Mouse (Mus musculus): Measurements from ENCODE around the gene Rbm10. TPM values are rescaled to one million over a fixed set of nuclear protein-coding genes. Genes with fewer than 3 reads are reported as not detected.

The Rbm10 gene
- total RNA-seq (2014; rRNA removed) = 12.3 and 14.0 TPM in 2 replicates
- 23.9 and 32.9 TPM in 2 replicates for polyA plus RNA-seq (2012; rRNA removed)

- peak; percentile 87 for DNase-seq (ENCODE audit: extremely low read depth, low read depth, low spot score)
- H3K4me1 ChIP-seq (ENCODE audit: control insufficient read depth, insufficient read depth, low read length) = peaks cover 3% of the 10 kb centered on the region
- TF ChIP-seq POLR2A (IDR thresholded peaks at IDR 0.05; ENCODE audit: extremely low read depth, insufficient read depth, low read length) (peak; percentile 61; the same call in 1 of the 2 replicates), CTCF (IDR thresholded peaks at IDR 0.05; ENCODE audit: low read depth, low read length) (no peak)
- H3K36me3 ChIP-seq (ENCODE audit: control insufficient read depth, insufficient read depth, low read length) = peaks cover 11% of the 10 kb centered on the region
- peak within 1 kb of the TSS; percentile 99 for H3K9ac ChIP-seq (ENCODE audit: low read depth, low read length)
- peak within 1 kb of the TSS; percentile 99 for H3K27ac ChIP-seq (replicated peaks; ENCODE audit: insufficient read depth, low read depth, low read length)
- peaks cover 20% of the 10 kb centered on the region for H3K79me2 ChIP-seq (ENCODE audit: control insufficient read depth, insufficient read depth, low read length)
- H3K4me3 ChIP-seq (ENCODE audit: insufficient read depth, low read depth, low read length) = peak within 1 kb of the TSS; percentile 100
- WGBS = under 1% methylated on average over 47 of the region's 49 CpGs
- H3K27me3 ChIP-seq (ENCODE audit: control insufficient read depth, insufficient read depth, low read length) = no peaks in the 10 kb centered on the region
Observed at GRCm38 (mm10) chrX:20617176-20617902, at the start of gene Rbm10, which contains the start of gene Ndufb11. Gene Rbm10, plus strand, starts transcription at chrX:20617503. Gene Ndufb11, minus strand, starts transcription at chrX:20617619.

GRCm38 (mm10) chrX:20571024-20571423 is 46.3 kb upstream of the Rbm10 start:
- Histone ChIP-seq H3K4me1 (ENCODE audit: control insufficient read depth, insufficient read depth, low read length) (no peaks in the 10 kb centered on the region), H3K36me3 (ENCODE audit: control insufficient read depth, insufficient read depth, low read length) (no peaks in the 10 kb centered on the region), H3K9ac (ENCODE audit: low read depth, low read length) (no peak overlapping the region), H3K79me2 (ENCODE audit: control insufficient read depth, insufficient read depth, low read length) (no peaks in the 10 kb centered on the region), H3K4me3 (ENCODE audit: insufficient read depth, low read depth, low read length) (no peak overlapping the region), H3K27me3 (ENCODE audit: control insufficient read depth, insufficient read depth, low read length) (no peaks in the 10 kb centered on the region), H3K27ac (replicated peaks; ENCODE audit: insufficient read depth, low read depth, low read length) (no peak overlapping the region)
- TF ChIP-seq CTCF (IDR thresholded peaks at IDR 0.05; ENCODE audit: low read depth, low read length) (no peak), POLR2A (IDR thresholded peaks at IDR 0.05; ENCODE audit: extremely low read depth, insufficient read depth, low read length) (no peak)
- 50% methylated on average over 2 of the region's 2 CpGs for WGBS
- no peak for DNase-seq (ENCODE audit: extremely low read depth, low read depth, low spot score)

GRCm38 (mm10) chrX:20572683-20573082 is 44.6 kb upstream of the Rbm10 start:
- 78% methylated on average over 9 of the region's 9 CpGs for WGBS
- H3K27ac ChIP-seq (replicated peaks; ENCODE audit: insufficient read depth, low read depth, low read length) = no peak overlapping the region
- TF ChIP-seq POLR2A (IDR thresholded peaks at IDR 0.05; ENCODE audit: extremely low read depth, insufficient read depth, low read length) (no peak), CTCF (IDR thresholded peaks at IDR 0.05; ENCODE audit: low read depth, low read length) (no peak)
- DNase-seq (ENCODE audit: extremely low read depth, low read depth, low spot score) = no peak
- no peak overlapping the region for H3K4me3 ChIP-seq (ENCODE audit: insufficient read depth, low read depth, low read length)
- no peaks in the 10 kb centered on the region for H3K4me1 ChIP-seq (ENCODE audit: control insufficient read depth, insufficient read depth, low read length)
- H3K79me2 ChIP-seq (ENCODE audit: control insufficient read depth, insufficient read depth, low read length) = no peaks in the 10 kb centered on the region
- no peak overlapping the region for H3K9ac ChIP-seq (ENCODE audit: low read depth, low read length)
- H3K27me3 ChIP-seq (ENCODE audit: control insufficient read depth, insufficient read depth, low read length) = no peaks in the 10 kb centered on the region
- H3K36me3 ChIP-seq (ENCODE audit: control insufficient read depth, insufficient read depth, low read length) = no peaks in the 10 kb centered on the region

DNA sequence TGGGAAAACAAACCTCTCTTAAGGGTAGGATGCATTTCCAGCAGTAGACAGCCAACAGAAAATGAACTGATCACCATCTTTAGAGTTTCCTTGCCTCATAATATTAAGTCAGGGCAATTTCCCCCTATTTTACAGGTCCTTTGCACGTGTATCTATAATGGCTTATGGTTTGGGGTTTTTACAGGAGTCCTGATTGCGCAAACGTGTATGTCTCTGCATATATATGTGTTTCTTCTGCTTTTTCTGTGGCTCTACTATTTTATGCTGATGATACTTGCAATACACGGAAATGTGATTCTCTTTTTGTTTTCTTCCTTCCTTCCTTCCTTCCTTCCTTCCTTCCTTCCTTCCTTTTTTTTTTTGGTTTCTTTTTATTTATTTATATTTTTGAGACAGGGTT is 43.4 kb upstream of the Rbm10 start:
- H3K36me3 ChIP-seq (ENCODE audit: control insufficient read depth, insufficient read depth, low read length) = no peaks in the 10 kb centered on the region
- DNase-seq (ENCODE audit: extremely low read depth, low read depth, low spot score) = no peak
- no peak overlapping the region for H3K27ac ChIP-seq (replicated peaks; ENCODE audit: insufficient read depth, low read depth, low read length)
- H3K4me1 ChIP-seq (ENCODE audit: control insufficient read depth, insufficient read depth, low read length) = no peaks in the 10 kb centered on the region
- no peak overlapping the region for H3K4me3 ChIP-seq (ENCODE audit: insufficient read depth, low read depth, low read length)
- no peaks in the 10 kb centered on the region for H3K79me2 ChIP-seq (ENCODE audit: control insufficient read depth, insufficient read depth, low read length)
- no peaks in the 10 kb centered on the region for H3K27me3 ChIP-seq (ENCODE audit: control insufficient read depth, insufficient read depth, low read length)
- H3K9ac ChIP-seq (ENCODE audit: low read depth, low read length) = no peak overlapping the region
- WGBS = 90% methylated on average over 4 of the region's 4 CpGs
- TF ChIP-seq POLR2A (IDR thresholded peaks at IDR 0.05; ENCODE audit: extremely low read depth, insufficient read depth, low read length) (no peak), CTCF (IDR thresholded peaks at IDR 0.05; ENCODE audit: low read depth, low read length) (no peak)

DNA sequence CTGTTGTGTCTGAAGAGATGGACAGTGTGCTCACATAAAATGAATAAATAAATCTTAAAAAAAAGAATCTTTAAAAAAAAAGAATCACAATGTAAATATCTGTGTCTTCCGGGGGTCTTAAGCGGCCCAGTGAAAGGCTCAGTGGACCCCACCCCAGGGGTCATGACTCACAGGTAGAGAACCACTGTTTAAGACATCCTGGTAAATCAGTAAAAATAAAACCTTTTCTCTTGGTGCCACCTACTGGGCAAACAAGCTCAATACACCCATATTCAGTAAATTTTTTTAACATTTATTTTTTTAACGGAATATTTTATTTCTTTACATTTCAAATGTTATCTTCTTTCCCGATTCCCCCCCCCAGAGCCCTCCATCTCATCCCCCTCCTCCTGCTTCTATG is 29.3 kb upstream of the Rbm10 start:
- Histone ChIP-seq H3K79me2 (ENCODE audit: control insufficient read depth, insufficient read depth, low read length) (no peaks in the 10 kb centered on the region), H3K27ac (replicated peaks; ENCODE audit: insufficient read depth, low read depth, low read length) (no peak overlapping the region), H3K4me1 (ENCODE audit: control insufficient read depth, insufficient read depth, low read length) (no peaks in the 10 kb centered on the region), H3K27me3 (ENCODE audit: control insufficient read depth, insufficient read depth, low read length) (no peaks in the 10 kb centered on the region), H3K36me3 (ENCODE audit: control insufficient read depth, insufficient read depth, low read length) (no peaks in the 10 kb centered on the region), H3K4me3 (ENCODE audit: insufficient read depth, low read depth, low read length) (no peak overlapping the region), H3K9ac (ENCODE audit: low read depth, low read length) (no peak overlapping the region)
- TF ChIP-seq CTCF (IDR thresholded peaks at IDR 0.05; ENCODE audit: low read depth, low read length) (peak; percentile 19; the same call in 1 of the 2 replicates), POLR2A (IDR thresholded peaks at IDR 0.05; ENCODE audit: extremely low read depth, insufficient read depth, low read length) (no peak)
- 0% methylated on average over 4 of the region's 4 CpGs for WGBS
- DNase-seq (ENCODE audit: extremely low read depth, low read depth, low spot score) = no peak

GRCm38 (mm10) chrX:20608500-20608899 is 8.8 kb upstream of the Rbm10 start:
- Histone ChIP-seq H3K27me3 (ENCODE audit: control insufficient read depth, insufficient read depth, low read length) (no peaks in the 10 kb centered on the region), H3K27ac (replicated peaks; ENCODE audit: insufficient read depth, low read depth, low read length) (no peak overlapping the region), H3K4me1 (ENCODE audit: control insufficient read depth, insufficient read depth, low read length) (no peaks in the 10 kb centered on the region), H3K9ac (ENCODE audit: low read depth, low read length) (no peak overlapping the region), H3K36me3 (ENCODE audit: control insufficient read depth, insufficient read depth, low read length) (no peaks in the 10 kb centered on the region), H3K4me3 (ENCODE audit: insufficient read depth, low read depth, low read length) (no peak overlapping the region), H3K79me2 (ENCODE audit: control insufficient read depth, insufficient read depth, low read length) (no peaks in the 10 kb centered on the region)
- TF ChIP-seq POLR2A (IDR thresholded peaks at IDR 0.05; ENCODE audit: extremely low read depth, insufficient read depth, low read length) (no peak), CTCF (IDR thresholded peaks at IDR 0.05; ENCODE audit: low read depth, low read length) (no peak)
- 87% methylated on average over 4 of the region's 4 CpGs for WGBS
- no peak for DNase-seq (ENCODE audit: extremely low read depth, low read depth, low spot score)

Data from liver, adult 2 months (tissue).